Mouse (Mus musculus) lung, embryonic 14.5 days (tissue): ENCODE results near the gene Egfl7. TPM values are rescaled to one million over a fixed set of nuclear protein-coding genes. Genes with fewer than 3 reads are reported as not detected.

Experiments used
- ATAC-seq: fragments of 200-750 bp; cut with Nextera tagmentation; 2 replicates; pipeline ENCODE4 v1.8.0; 2017; ENCODE audit warnings: mild to moderate bottlenecking, moderate TSS enrichment, moderate library complexity; ENCODE audit not compliant: insufficient read depth
- DNase-seq: peaks from one replicate; pipeline ENCODE4 v3.0.0-alpha.2; 2015
- H3K27ac ChIP-seq: fragments of 300-500 bp; sonication (generic); 2 replicates; pipeline ENCODE4 v1.5.1; 2014; ENCODE audit warnings: low read depth, mild to moderate bottlenecking, moderate library complexity
- H3K27me3 ChIP-seq: fragments of 300-500 bp; sonication (generic); 2 replicates; pipeline ENCODE4 v1.6.1; 2014; ENCODE audit warnings: low read length, control low read depth; ENCODE audit not compliant: insufficient read depth
- H3K36me3 ChIP-seq: fragments of 300-500 bp; sonication (generic); 2 replicates; pipeline ENCODE4 v1.6.1; 2014; ENCODE audit warnings: control low read depth; ENCODE audit not compliant: insufficient read depth
- H3K4me1 ChIP-seq: fragments of 300-500 bp; sonication (generic); 2 replicates; pipeline ENCODE4 v1.6.1; 2014; ENCODE audit warnings: antibody characterized with exemption, control low read depth; ENCODE audit not compliant: insufficient read depth
- H3K4me2 ChIP-seq: fragments of 300-500 bp; sonication (generic); 2 replicates; pipeline ENCODE4 v1.6.1; 2014; ENCODE audit warnings: mild to moderate bottlenecking
- H3K4me3 ChIP-seq: fragments of 300-500 bp; sonication (generic); 2 replicates; pipeline ENCODE4 v1.5.1; 2014; ENCODE audit warnings: low read depth, low read length
- H3K9ac ChIP-seq: fragments of 300-500 bp; sonication (generic); 2 replicates; pipeline ENCODE4 v1.6.1; 2014
- H3K9me3 ChIP-seq: fragments of 300-500 bp; sonication (generic); 2 replicates; pipeline ENCODE4 v1.6.1; 2016; ENCODE audit warnings: low read depth, low read length, control low read depth
- CTCF ChIP-seq: IDR thresholded peaks from 2 replicates; pipeline ENCODE4 v1.5.1; 2016; ENCODE audit warnings: antibody characterized with exemption, low read depth
- WGBS: fragments of 180-500 bp; shearing (Covaris S2); extraction: QIAGEN DNeasy Blood & Tissue Kit; methylation state at CpG from one replicate; pipeline ENCODE4 v1.1.7; 2014; 5-methylcytosine and 5-hydroxymethylcytosine counted together
- polyA plus RNA-seq: library from polyadenylated mRNA; unstranded; fragments of >200 nt; fragmentation: Nextera tagmentation; extraction: Ambion mirVana; gene quantifications from 2 replicates; pipeline ENCODE4 v1.2.1, GENCODE M21; 2014

Gene Egfl7
- polyA plus RNA-seq, 1 experiment from 2014 or later, result 311 TPM

DNA sequence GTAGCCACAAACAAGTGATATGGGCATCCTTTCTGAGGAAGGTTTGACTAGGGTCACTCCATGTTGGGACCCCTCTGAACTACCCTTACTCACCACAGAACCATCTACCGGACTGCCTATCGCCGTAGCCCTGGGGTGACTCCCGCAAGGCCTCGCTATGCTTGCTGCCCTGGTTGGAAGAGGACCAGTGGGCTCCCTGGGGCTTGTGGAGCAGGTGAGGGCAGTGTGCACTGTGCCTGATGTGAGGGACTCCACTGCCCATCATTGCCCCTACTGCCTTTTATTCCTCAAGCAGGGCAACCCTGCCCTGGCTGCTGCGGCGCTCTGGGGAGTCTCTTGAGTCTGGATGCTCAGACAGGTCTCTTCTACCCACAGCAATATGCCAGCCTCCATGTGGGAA lies 10.5 kb downstream of the Egfl7 start:
- peak overlapping the region; percentile 12 for H3K4me3 ChIP-seq
- no peaks in the 10 kb centered on the region for H3K4me1 ChIP-seq
- peak overlapping the region; percentile 74; the same call in 1 of the 2 replicates for H3K9ac ChIP-seq
- TF ChIP-seq CTCF, result no peak
- ATAC-seq, result no peak
- no peaks in the 10 kb centered on the region for H3K27me3 ChIP-seq
- WGBS, result 87% methylated on average over 7 of the region's 7 CpGs
- peak overlapping the region; percentile 93; the same call in 1 of the 2 replicates for H3K27ac ChIP-seq
- DNase-seq, result no peak
- peak overlapping the region; percentile 80 for H3K4me2 ChIP-seq
- H3K36me3 ChIP-seq, result peaks cover 39% of the 10 kb centered on the region
- no peaks in the 10 kb centered on the region for H3K9me3 ChIP-seq

DNA sequence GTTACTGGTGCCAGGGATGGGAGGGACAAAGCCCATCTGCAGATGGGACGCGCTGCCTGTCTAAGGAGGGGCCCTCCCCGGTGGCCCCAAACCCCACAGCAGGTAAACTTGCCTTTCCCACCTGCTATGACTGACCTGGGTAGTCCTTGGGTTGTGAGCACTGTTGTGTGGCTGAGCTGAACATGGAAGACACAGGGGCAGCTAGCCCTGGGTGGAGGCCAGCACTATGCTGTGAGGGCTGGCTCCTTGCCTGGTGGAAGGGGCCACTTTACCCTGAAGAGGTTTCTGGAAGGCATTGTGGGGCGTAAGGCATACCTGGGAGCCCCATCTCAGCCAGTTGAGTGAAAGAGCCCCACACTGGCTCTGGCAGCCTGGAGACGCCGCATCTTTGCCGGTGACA lies 11.1 kb downstream of the Egfl7 start:
- Histone ChIP-seq H3K9ac (peak overlapping the region; percentile 26), H3K27ac (peak overlapping the region; percentile 46; the same call in 1 of the 2 replicates)

DNA sequence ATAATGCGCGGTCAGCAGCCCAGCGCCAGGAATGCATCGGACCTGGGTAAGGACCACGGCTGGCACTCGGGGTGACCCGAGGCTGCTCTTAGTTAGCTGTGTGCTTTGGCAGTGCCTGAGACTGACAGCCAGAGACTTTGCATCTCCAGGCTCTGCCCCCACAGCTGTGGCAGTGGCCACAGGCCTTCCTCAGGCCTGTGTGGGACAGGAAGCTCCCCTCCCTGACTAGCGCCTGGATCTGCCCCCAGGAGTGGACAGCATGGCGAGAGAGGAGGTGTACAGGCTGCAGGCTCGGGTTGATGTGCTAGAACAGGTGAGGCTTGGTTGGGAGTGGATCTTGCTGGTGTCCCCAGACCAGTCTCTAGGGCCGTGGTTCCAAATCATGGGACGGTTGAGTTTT lies 11.6 kb downstream of the Egfl7 start:
- no peak overlapping the region for H3K4me3 ChIP-seq
- H3K4me1 ChIP-seq, result no peaks in the 10 kb centered on the region
- WGBS, result 73% methylated on average over 12 of the region's 12 CpGs
- H3K9ac ChIP-seq, result no peak overlapping the region; the same call in 1 of the 2 replicates
- TF ChIP-seq CTCF, result no peak
- ATAC-seq (no peak), DNase-seq (no peak)
- H3K36me3 ChIP-seq, result peaks cover 39% of the 10 kb centered on the region
- H3K27ac ChIP-seq, result peak overlapping the region; percentile 30; the same call in 1 of the 2 replicates
- H3K4me2 ChIP-seq, result no peak overlapping the region; the same call in 1 of the 2 replicates
- no peaks in the 10 kb centered on the region for H3K27me3 ChIP-seq
- H3K9me3 ChIP-seq, result no peaks in the 10 kb centered on the region

More for the DNA sequence above, 11.1 kb downstream of the Egfl7 start:
- DNase-seq (no peak), ATAC-seq (no peak)
- H3K4me1 ChIP-seq, result no peaks in the 10 kb centered on the region
- peak overlapping the region; percentile 0; the same call in 1 of the 2 replicates for H3K4me2 ChIP-seq
- no peaks in the 10 kb centered on the region for H3K9me3 ChIP-seq
- H3K27me3 ChIP-seq, result no peaks in the 10 kb centered on the region
- WGBS, result 83% methylated on average over 7 of the region's 7 CpGs
- TF ChIP-seq CTCF, result no peak
- no peak overlapping the region for H3K4me3 ChIP-seq
- H3K36me3 ChIP-seq, result peaks cover 39% of the 10 kb centered on the region

DNA sequence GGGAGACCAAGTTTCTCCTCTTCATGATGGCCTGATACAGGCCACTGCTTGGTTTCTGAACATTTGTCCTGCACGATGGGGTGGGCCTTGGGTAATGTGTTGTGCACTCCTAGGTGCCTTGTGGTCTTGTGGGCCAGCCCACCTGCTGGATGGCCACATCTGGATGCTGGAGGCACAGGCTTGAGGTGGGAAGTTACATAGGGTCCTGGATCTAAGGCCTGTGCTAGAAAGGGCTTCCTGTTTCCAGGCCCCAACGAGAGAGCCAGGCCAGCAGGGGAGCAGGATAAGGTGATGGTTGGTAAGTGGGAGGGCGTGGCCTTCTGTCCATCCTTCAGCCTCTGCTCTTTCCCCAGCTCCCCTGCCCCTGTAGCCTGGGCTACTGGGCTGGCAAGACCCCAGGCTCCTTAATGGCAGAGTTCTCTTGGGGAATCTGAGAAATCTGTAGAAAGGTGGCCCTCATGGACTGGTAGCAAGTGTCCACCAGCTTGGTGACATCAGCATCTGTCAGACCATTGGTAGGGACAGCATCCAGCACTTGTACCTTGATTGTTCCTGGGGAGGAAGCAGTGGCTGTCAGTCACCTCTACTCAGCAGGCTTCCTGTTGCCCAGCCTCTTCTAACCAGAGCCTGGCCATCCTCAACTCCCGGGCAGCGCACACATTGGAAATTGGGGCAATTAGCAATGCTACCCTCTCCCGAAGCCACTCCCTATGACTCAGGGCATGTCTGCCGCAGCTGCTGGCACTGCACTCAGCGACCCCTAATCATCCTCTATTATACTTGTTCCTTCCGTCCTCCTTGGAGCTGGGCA lies 13.6 kb downstream of the Egfl7 start:
- no peaks in the 10 kb centered on the region for H3K9me3 ChIP-seq
- DNase-seq, result peak; percentile 56
- no peak overlapping the region for H3K9ac ChIP-seq
- H3K27me3 ChIP-seq, result no peaks in the 10 kb centered on the region
- no peak overlapping the region for H3K4me2 ChIP-seq
- no peak overlapping the region for H3K27ac ChIP-seq
- ATAC-seq, result peak; percentile 5; the same call in 1 of the 2 replicates
- 72% methylated on average over 9 of the region's 9 CpGs for WGBS
- peaks cover 35% of the 10 kb centered on the region for H3K36me3 ChIP-seq
- no peak overlapping the region for H3K4me3 ChIP-seq
- no peak; the same call in 1 of the 2 replicates for TF ChIP-seq CTCF
- no peaks in the 10 kb centered on the region for H3K4me1 ChIP-seq

DNA sequence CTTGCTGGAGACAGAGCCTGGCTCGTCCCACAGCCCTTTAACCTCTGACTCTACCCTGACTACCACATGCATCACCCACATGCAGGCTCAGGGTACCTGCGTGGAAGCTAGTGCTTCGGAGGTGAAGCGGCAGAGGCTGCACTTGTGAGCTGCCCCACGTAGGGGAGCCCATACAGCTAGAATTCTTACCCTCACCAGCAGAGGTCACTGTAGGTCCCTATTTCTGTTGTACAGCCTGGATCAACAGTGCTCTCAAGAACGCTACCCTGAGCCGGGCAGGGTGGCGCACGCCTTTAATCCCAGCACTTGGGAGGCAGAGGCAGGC lies 14.2 kb downstream of the Egfl7 start:
- peak; percentile 40; the same call in 1 of the 2 replicates for ATAC-seq
- peaks cover 35% of the 10 kb centered on the region for H3K36me3 ChIP-seq
- peak; percentile 79 for DNase-seq

DNA sequence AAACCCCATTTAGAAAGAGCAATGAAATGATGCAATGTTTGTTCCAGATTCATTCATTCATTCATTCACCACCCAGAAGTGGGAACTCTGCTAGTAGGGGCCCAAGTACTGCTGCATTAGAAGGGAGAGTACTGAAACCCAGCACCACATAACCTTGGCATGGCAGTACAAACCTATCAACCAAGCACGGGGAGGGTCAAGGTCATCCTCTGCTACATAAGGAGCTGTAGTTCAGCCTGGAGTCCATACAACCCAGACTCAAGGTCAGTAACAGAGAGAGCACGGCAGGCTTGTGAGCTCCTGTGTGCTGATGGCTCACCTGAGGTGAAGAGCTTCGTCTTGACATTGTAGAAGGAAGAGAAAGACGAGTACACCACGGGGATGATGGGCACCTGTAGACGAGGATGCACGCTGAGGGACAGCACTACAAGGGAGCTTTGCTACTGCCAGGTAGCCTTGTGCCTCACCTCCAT lies 14.7 kb downstream of the Egfl7 start:
- ATAC-seq (peak; percentile 19), DNase-seq (peak; percentile 68)
- Histone ChIP-seq H3K4me3 (no peak overlapping the region), H3K9me3 (no peaks in the 10 kb centered on the region), H3K27ac (no peak overlapping the region), H3K9ac (no peak overlapping the region), H3K27me3 (no peaks in the 10 kb centered on the region), H3K4me1 (no peaks in the 10 kb centered on the region), H3K4me2 (no peak overlapping the region), H3K36me3 (peaks cover 35% of the 10 kb centered on the region)
- WGBS, result 80% methylated on average over 7 of the region's 7 CpGs
- no peak for TF ChIP-seq CTCF

More for the DNA sequence above, 14.2 kb downstream of the Egfl7 start:
- Histone ChIP-seq H3K4me2 (no peak overlapping the region), H3K4me1 (no peaks in the 10 kb centered on the region), H3K9me3 (no peaks in the 10 kb centered on the region), H3K9ac (no peak overlapping the region), H3K27me3 (no peaks in the 10 kb centered on the region), H3K27ac (no peak overlapping the region), H3K4me3 (no peak overlapping the region)
- peak; percentile 53 for TF ChIP-seq CTCF
- WGBS, result 67% methylated on average over 9 of the region's 9 CpGs

DNA sequence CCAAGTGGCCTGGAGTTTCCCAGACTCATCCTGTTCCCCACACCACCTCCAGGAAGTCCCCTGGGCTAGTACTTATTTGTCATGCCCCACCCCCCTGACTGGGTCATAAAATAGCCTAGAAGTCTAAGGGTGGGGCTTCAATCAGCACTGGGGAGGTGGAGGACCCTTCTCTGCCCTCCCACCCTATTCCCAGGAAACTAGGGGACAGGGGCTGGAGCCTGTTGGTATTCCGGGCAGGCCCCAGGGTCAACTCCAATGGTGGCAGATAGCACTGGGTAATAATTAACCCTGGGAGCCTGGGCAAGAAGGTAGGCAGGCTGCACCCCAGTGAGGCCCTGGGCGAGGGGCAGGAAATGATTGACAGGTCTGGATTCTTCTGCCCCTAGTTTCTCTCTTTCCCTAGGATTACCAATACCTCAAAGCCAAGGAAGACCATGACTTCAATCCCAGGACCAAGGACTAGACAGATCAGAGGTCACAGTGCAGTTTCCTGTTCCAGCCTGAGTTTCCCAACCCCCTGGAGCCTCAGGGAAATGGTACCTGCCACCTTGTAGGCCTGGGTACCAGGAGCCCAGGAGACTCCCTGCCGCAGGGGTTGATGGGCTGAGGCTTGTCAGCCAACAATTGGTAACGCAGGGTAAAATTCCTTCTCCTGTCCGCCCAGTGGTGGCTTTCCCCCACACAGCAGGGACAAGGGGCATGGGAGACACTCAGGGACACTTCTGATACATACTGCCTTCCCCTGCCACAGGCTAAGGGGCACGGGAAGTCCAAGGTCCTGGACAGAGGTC lies 15.3 kb downstream of the Egfl7 start:
- Histone ChIP-seq H3K4me1 (no peaks in the 10 kb centered on the region), H3K27me3 (no peaks in the 10 kb centered on the region), H3K4me3 (no peak overlapping the region), H3K4me2 (no peak overlapping the region), H3K27ac (no peak overlapping the region), H3K9ac (no peak overlapping the region), H3K9me3 (no peaks in the 10 kb centered on the region), H3K36me3 (peaks cover 29% of the 10 kb centered on the region)
- peak; percentile 28 for ATAC-seq
- TF ChIP-seq CTCF, result no peak
- peak; percentile 59 for DNase-seq
- WGBS, result 52% methylated on average over 6 of the region's 6 CpGs
